Mouse (Mus musculus): ENCODE data around the gene Fmnl2. TPM values are rescaled to one million over a fixed set of nuclear protein-coding genes. Genes with fewer than 3 reads are reported as not detected.

Gene Fmnl2
- total and polyA plus RNA-seq, 3 experiments = 1.2 to 6.3 (median 4.5) TPM

DNA sequence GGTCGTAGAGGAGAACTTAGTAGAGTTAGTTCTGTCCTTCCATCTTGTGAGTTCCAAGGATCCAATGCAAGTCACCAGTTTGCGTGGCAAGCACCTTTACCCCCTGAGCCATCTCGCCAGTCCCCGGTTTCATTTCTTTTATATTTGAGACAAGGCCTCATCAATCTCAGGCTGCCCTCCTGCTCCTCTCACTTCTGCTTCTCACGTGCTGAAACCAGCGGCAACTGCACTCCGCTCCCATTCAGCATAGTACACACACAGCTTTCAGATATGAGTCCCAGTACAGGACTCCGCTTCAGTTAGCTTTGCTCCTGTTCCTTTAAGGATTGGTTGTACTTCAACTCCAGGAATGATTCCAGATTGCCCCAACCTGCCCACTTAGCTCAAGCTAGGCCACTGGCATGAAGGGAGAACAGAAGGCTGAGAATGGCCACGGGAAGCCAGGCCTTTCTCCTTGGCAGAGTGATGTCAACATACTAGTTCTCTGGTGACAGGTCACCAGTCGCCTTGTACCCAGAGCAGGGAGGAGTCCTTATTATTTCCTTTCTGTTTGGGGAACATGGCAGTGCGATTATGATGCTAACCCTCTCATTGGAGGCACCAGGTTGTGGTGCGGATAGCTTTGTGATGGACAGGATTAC is 109.3 kb downstream of the Fmnl2 start:
- H3K27ac ChIP-seq = no peak overlapping the region
- H3K27me3 ChIP-seq (ENCODE audit: control insufficient read depth, insufficient read depth, low read length) = no peaks in the 10 kb centered on the region
- DNase-seq = no peak
- peaks cover 4% of the 10 kb centered on the region; the same call in 1 of the 2 replicates for H3K4me1 ChIP-seq (ENCODE audit: control insufficient read depth, insufficient read depth, low read length)
- H3K9ac ChIP-seq (ENCODE audit: low read depth, low read length) = no peak overlapping the region
- WGBS = 93% methylated on average over 12 of the region's 12 CpGs
- intact Hi-C loops (cut with DNase I) = no loop called here
- H3K4me3 ChIP-seq = no peak overlapping the region
- H3K36me3 ChIP-seq (ENCODE audit: control insufficient read depth, insufficient read depth, low read length) = no peaks in the 10 kb centered on the region
- TF ChIP-seq POLR2A (IDR thresholded peaks at IDR 0.05; ENCODE audit: insufficient read depth, low read depth, low read length) (no peak), CTCF (IDR thresholded peaks at IDR 0.05) (no peak), EP300 (IDR thresholded peaks at IDR 0.05; ENCODE audit: insufficient read depth, low read depth, low read length) (no peak)
- no peaks in the 10 kb centered on the region for H3K79me2 ChIP-seq (replicated peaks; ENCODE audit: control insufficient read depth, insufficient read depth, low read length)

DNA sequence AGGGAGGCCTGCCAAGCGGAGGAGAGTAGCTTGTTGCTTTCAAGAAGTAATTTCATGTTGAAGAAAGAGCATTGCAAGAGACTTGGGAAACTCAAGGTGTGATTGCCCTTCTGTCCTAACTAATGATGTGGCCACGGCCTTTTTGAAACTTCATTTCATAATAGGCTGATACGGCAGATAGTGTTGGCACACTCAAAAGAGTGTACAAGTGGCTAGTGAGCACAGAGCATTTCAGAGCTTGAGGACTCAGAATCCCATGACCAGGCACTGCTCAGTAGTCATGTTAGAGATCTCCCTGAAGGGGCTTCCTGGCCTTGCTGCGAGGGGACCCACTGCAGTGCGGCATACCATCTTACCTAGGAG is 109.8 kb downstream of the Fmnl2 start:
- H3K4me3 ChIP-seq = no peak overlapping the region
- no peaks in the 10 kb centered on the region for H3K27me3 ChIP-seq (ENCODE audit: control insufficient read depth, insufficient read depth, low read length)
- WGBS = 93% methylated on average over 5 of the region's 5 CpGs
- TF ChIP-seq POLR2A (IDR thresholded peaks at IDR 0.05; ENCODE audit: insufficient read depth, low read depth, low read length) (no peak), CTCF (IDR thresholded peaks at IDR 0.05) (no peak), EP300 (IDR thresholded peaks at IDR 0.05; ENCODE audit: insufficient read depth, low read depth, low read length) (no peak)
- DNase-seq = no peak
- H3K9ac ChIP-seq (ENCODE audit: low read depth, low read length) = no peak overlapping the region
- no peaks in the 10 kb centered on the region for H3K79me2 ChIP-seq (replicated peaks; ENCODE audit: control insufficient read depth, insufficient read depth, low read length)
- no peaks in the 10 kb centered on the region for H3K36me3 ChIP-seq (ENCODE audit: control insufficient read depth, insufficient read depth, low read length)
- peaks cover 4% of the 10 kb centered on the region; the same call in 1 of the 2 replicates for H3K4me1 ChIP-seq (ENCODE audit: control insufficient read depth, insufficient read depth, low read length)
- H3K27ac ChIP-seq = no peak overlapping the region
- intact Hi-C loops (cut with DNase I) = no loop called here

DNA sequence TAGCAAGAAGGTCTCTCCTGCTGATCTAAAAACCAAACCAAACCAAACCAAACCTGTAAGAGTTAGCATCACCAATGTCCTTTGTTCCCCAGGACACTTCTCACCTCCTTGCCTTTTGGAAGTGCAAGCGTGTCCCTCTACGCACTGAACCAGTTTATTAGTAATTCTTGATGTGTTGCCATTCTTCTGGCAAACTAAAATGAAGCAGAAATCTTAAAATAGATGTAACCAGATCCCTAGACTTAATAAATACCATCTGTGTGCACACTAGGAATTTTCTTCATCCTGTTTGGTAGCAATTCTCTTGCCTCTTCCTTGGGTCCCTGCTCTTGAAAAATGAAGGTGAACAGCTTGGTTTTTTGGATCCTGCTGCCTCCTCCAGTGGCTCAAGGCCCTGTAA is 111.2 kb downstream of the Fmnl2 start:
- WGBS = 72% methylated on average over 2 of the region's 2 CpGs
- Histone ChIP-seq H3K36me3 (ENCODE audit: control insufficient read depth, insufficient read depth, low read length) (no peaks in the 10 kb centered on the region), H3K9ac (ENCODE audit: low read depth, low read length) (no peak overlapping the region), H3K79me2 (replicated peaks; ENCODE audit: control insufficient read depth, insufficient read depth, low read length) (no peaks in the 10 kb centered on the region), H3K4me3 (no peak overlapping the region), H3K4me1 (ENCODE audit: control insufficient read depth, insufficient read depth, low read length) (peaks cover 4% of the 10 kb centered on the region; the same call in 1 of the 2 replicates), H3K27ac (no peak overlapping the region), H3K27me3 (ENCODE audit: control insufficient read depth, insufficient read depth, low read length) (no peaks in the 10 kb centered on the region)
- no peak for DNase-seq
- intact Hi-C loops (cut with DNase I) = no loop called here
- TF ChIP-seq EP300 (IDR thresholded peaks at IDR 0.05; ENCODE audit: insufficient read depth, low read depth, low read length) = no peak
- TF ChIP-seq POLR2A (IDR thresholded peaks at IDR 0.05; ENCODE audit: insufficient read depth, low read depth, low read length) = no peak
- no peak for TF ChIP-seq CTCF (IDR thresholded peaks at IDR 0.05)

DNA sequence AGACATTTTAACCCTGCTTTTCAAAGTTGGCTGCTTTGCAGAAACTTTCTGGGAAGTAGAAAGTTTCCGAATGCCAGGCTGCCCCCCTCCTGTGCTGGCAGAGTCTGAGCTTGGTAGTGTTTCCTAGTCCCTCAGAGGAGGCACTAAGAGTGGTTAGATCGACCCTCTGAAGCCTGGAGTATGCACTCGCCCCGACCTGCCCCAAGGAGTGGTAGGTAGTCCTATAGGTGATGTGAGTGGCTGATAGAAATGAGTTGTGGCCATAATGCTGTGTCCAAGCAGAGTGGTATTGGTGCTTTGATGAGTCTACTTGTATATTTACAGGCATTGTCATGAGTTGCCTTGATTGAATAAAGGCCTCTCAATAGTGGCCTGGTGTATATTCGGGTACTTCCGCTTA is 116.4 kb downstream of the Fmnl2 start:
- intact Hi-C loops (cut with DNase I) = no loop called here
- Histone ChIP-seq H3K27ac (no peak overlapping the region), H3K4me1 (ENCODE audit: control insufficient read depth, insufficient read depth, low read length) (peaks cover 1% of the 10 kb centered on the region; the same call in 1 of the 2 replicates), H3K9ac (ENCODE audit: low read depth, low read length) (no peak overlapping the region), H3K27me3 (ENCODE audit: control insufficient read depth, insufficient read depth, low read length) (no peaks in the 10 kb centered on the region), H3K4me3 (no peak overlapping the region), H3K36me3 (ENCODE audit: control insufficient read depth, insufficient read depth, low read length) (no peaks in the 10 kb centered on the region), H3K79me2 (replicated peaks; ENCODE audit: control insufficient read depth, insufficient read depth, low read length) (peaks cover 2% of the 10 kb centered on the region)
- 91% methylated on average over 6 of the region's 6 CpGs for WGBS
- TF ChIP-seq EP300 (IDR thresholded peaks at IDR 0.05; ENCODE audit: insufficient read depth, low read depth, low read length) = no peak
- TF ChIP-seq POLR2A (IDR thresholded peaks at IDR 0.05; ENCODE audit: insufficient read depth, low read depth, low read length) = no peak
- TF ChIP-seq CTCF (IDR thresholded peaks at IDR 0.05) = no peak
- DNase-seq = no peak

DNA sequence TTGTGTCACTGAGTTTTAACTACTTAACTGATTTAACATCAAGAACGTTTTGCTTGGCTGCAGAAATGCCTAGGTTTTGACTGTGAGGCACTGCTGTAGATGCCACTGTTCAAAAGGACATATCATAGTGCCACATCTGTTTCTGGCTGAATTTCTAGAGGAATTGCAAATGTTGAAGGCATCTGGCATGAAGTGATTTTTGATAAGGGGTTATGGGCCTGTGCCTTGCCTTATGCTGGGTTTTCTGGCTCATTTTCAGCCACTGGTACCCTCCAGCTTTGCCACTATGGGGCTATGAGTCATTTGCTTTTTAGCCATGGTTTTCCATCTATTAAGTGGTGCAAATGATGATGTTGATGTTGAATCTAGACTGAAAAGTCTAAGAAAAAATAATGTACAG is 117.1 kb downstream of the Fmnl2 start:
- no peak overlapping the region for H3K4me3 ChIP-seq
- peaks cover 2% of the 10 kb centered on the region for H3K79me2 ChIP-seq (replicated peaks; ENCODE audit: control insufficient read depth, insufficient read depth, low read length)
- DNase-seq = no peak
- peaks cover 4% of the 10 kb centered on the region for H3K4me1 ChIP-seq (ENCODE audit: control insufficient read depth, insufficient read depth, low read length)
- no peak for TF ChIP-seq POLR2A (IDR thresholded peaks at IDR 0.05; ENCODE audit: insufficient read depth, low read depth, low read length)
- no peak for TF ChIP-seq EP300 (IDR thresholded peaks at IDR 0.05; ENCODE audit: insufficient read depth, low read depth, low read length)
- TF ChIP-seq CTCF (IDR thresholded peaks at IDR 0.05) = no peak
- intact Hi-C loops (cut with DNase I) = no loop called here
- H3K9ac ChIP-seq (ENCODE audit: low read depth, low read length) = no peak overlapping the region
- WGBS = 77% methylated on average over 1 of the region's 1 CpGs
- H3K27ac ChIP-seq = no peak overlapping the region
- H3K27me3 ChIP-seq (ENCODE audit: control insufficient read depth, insufficient read depth, low read length) = no peaks in the 10 kb centered on the region
- H3K36me3 ChIP-seq (ENCODE audit: control insufficient read depth, insufficient read depth, low read length) = no peaks in the 10 kb centered on the region

DNA sequence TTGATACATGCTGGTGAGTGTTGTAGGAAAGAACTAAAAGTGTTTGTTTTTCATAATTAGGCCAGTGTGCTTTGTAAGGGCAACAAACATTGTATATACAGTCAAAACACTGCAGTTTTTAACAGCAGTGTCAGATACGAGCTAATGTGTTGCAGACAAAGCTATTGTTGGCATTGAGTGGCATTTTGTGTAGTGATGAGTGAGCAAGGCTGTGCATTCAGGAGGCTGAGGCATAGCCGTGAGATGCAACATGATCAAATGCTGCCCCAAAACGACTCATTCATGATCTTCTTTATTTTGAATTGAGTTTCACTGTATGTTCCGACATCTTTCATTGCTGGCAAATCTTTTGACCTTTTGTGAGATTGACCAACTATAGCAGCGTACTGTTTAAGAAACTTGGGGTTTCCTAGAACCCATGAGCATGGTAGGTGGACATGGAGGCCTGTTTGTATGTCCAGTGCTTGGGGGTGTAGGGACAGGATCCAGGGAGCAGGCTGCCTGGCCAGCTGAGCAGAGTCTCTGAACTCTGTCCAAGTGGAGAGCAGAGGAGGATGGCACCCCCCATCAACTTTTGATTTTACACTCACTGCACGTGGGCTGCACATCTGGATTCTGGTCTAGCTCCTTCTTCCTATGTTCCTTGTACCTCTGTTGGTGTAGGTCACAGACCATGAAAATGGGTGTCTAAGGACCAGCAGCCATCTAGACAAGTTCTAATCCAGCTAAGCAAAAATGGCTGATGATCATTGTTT is 120.4 kb downstream of the Fmnl2 start:
- intact Hi-C loops (cut with DNase I) = no loop called here
- no peak for DNase-seq
- 88% methylated on average over 6 of the region's 6 CpGs for WGBS
- Histone ChIP-seq H3K36me3 (ENCODE audit: control insufficient read depth, insufficient read depth, low read length) (no peaks in the 10 kb centered on the region), H3K9ac (ENCODE audit: low read depth, low read length) (no peak overlapping the region), H3K27ac (no peak overlapping the region), H3K27me3 (ENCODE audit: control insufficient read depth, insufficient read depth, low read length) (no peaks in the 10 kb centered on the region), H3K4me1 (ENCODE audit: control insufficient read depth, insufficient read depth, low read length) (peaks cover 5% of the 10 kb centered on the region), H3K4me3 (no peak overlapping the region), H3K79me2 (replicated peaks; ENCODE audit: control insufficient read depth, insufficient read depth, low read length) (peaks cover 2% of the 10 kb centered on the region)
- no peak for TF ChIP-seq EP300 (IDR thresholded peaks at IDR 0.05; ENCODE audit: insufficient read depth, low read depth, low read length)
- no peak for TF ChIP-seq POLR2A (IDR thresholded peaks at IDR 0.05; ENCODE audit: insufficient read depth, low read depth, low read length)
- no peak for TF ChIP-seq CTCF (IDR thresholded peaks at IDR 0.05)

Data from heart, adult 2 months (tissue).